Mouse (Mus musculus) midbrain, embryonic 11.5 days (tissue): Measurements from ENCODE around the gene Sypl2. TPM values are rescaled to one million over a fixed set of nuclear protein-coding genes. Genes with fewer than 3 reads are reported as not detected.
A peak's percentile ranks its signal among the peaks of the same experiment; 100 is the strongest.

Experiments
- ATAC-seq: fragments of 200-750 bp; cut with Nextera tagmentation; 2 replicates; pipeline ENCODE4 v1.8.0; 2017; ENCODE audit warnings: moderate TSS enrichment, moderate library complexity; ENCODE audit not compliant: low FRiP score
- DNase-seq: peaks from one replicate; pipeline ENCODE4 v3.0.0; 2015; ENCODE audit warnings: low spot score; ENCODE audit errors: missing footprints
- H3K27ac ChIP-seq: fragments of 300-500 bp; sonication (generic); 2 replicates; pipeline ENCODE4 v1.5.1; 2014; ENCODE audit warnings: low read depth, low read length
- H3K27me3 ChIP-seq: fragments of 300-500 bp; sonication (generic); 2 replicates; pipeline ENCODE4 v1.6.1; 2014; ENCODE audit warnings: mild to moderate bottlenecking, low read length, moderate library complexity, mixed read lengths; ENCODE audit not compliant: control insufficient read depth, insufficient read depth
- H3K36me3 ChIP-seq: fragments of 300-500 bp; sonication (generic); 2 replicates; pipeline ENCODE4 v1.6.1; 2014; ENCODE audit warnings: mild to moderate bottlenecking, low read length, moderate library complexity, mixed read lengths; ENCODE audit not compliant: control insufficient read depth, insufficient read depth
- H3K4me1 ChIP-seq: fragments of 300-500 bp; sonication (generic); 2 replicates; pipeline ENCODE4 v1.6.1; 2014; ENCODE audit warnings: low read length; ENCODE audit not compliant: control insufficient read depth, insufficient read depth
- H3K4me2 ChIP-seq: fragments of 300-500 bp; sonication (generic); 2 replicates; pipeline ENCODE4 v1.6.1; 2014; ENCODE audit warnings: mild to moderate bottlenecking, moderate library complexity
- H3K4me3 ChIP-seq: fragments of 300-500 bp; sonication (generic); 2 replicates; pipeline ENCODE4 v1.5.1; 2014; ENCODE audit warnings: low read depth, low read length
- H3K9ac ChIP-seq: fragments of 300-500 bp; sonication (generic); 2 replicates; pipeline ENCODE4 v1.6.1; 2014; ENCODE audit warnings: low read length
- H3K9me3 ChIP-seq: fragments of 300-500 bp; sonication (generic); 2 replicates; pipeline ENCODE4 v1.6.1; 2016; ENCODE audit warnings: low read length; ENCODE audit not compliant: control insufficient read depth
- WGBS: fragments of 180-500 bp; shearing (Covaris S2); extraction: QIAGEN DNeasy Blood & Tissue Kit; methylation state at CpG from one replicate; pipeline ENCODE4 v1.1.7; 2014; 5-methylcytosine and 5-hydroxymethylcytosine counted together
- polyA plus RNA-seq: library from polyadenylated mRNA; unstranded; fragments of >200 nt; fragmentation: Nextera tagmentation; extraction: Ambion mirVana; gene quantifications from 2 replicates; pipeline ENCODE4 v1.2.1, GENCODE M21; 2014

Gene Sypl2
- polyA plus RNA-seq, 1 experiment from 2014 or later = 0.93 TPM

- Histone ChIP-seq H3K9ac (no peak overlapping the region), H3K4me3 (no peak overlapping the region), H3K36me3 (no peaks in the 10 kb centered on the region), H3K9me3 (no peaks in the 10 kb centered on the region), H3K4me2 (no peak overlapping the region), H3K27ac (peak overlapping the region; percentile 32; the same call in 1 of the 2 replicates), H3K4me1 (peaks cover 21% of the 10 kb centered on the region), H3K27me3 (no peaks in the 10 kb centered on the region; the same call in 1 of the 2 replicates)
- peak; percentile 89 for DNase-seq
- peak; percentile 71 for ATAC-seq
- WGBS = 9% methylated on average over 10 of the region's 11 CpGs
These were observed 59.8 kb downstream of the Sypl2 start for GRCm38 (mm10) chr3:108166486-108167211.

GRCm38 (mm10) chr3:108165532-108166315, 60.7 kb downstream of the Sypl2 start:
- Histone ChIP-seq H3K9ac (peak overlapping the region; percentile 4), H3K27ac (peak overlapping the region; percentile 78), H3K4me3 (no peak overlapping the region), H3K27me3 (no peaks in the 10 kb centered on the region; the same call in 1 of the 2 replicates), H3K4me2 (no peak overlapping the region), H3K4me1 (peaks cover 21% of the 10 kb centered on the region), H3K36me3 (no peaks in the 10 kb centered on the region), H3K9me3 (no peaks in the 10 kb centered on the region)
- DNase-seq (no peak), ATAC-seq (peak; percentile 31; the same call in 1 of the 2 replicates)
- WGBS = 21% methylated on average over 10 of the region's 10 CpGs

GRCm38 (mm10) chr3:108164807-108165206, 61.6 kb downstream of the Sypl2 start:
- peak overlapping the region; percentile 13; the same call in 1 of the 2 replicates for H3K4me2 ChIP-seq
- H3K9ac ChIP-seq = 0 out of 2 replicates have a peak overlapping the region, but pooled peaks have one; percentile 6
- H3K4me3 ChIP-seq = no peak overlapping the region
- 30% methylated on average over 9 of the region's 9 CpGs for WGBS
- no peaks in the 10 kb centered on the region for H3K9me3 ChIP-seq
- DNase-seq (peak; percentile 99), ATAC-seq (peak; percentile 67)
- H3K27ac ChIP-seq = no peak overlapping the region
- no peaks in the 10 kb centered on the region for H3K36me3 ChIP-seq
- H3K4me1 ChIP-seq = peaks cover 21% of the 10 kb centered on the region
- no peaks in the 10 kb centered on the region; the same call in 1 of the 2 replicates for H3K27me3 ChIP-seq

- Histone ChIP-seq H3K27me3 (no peaks in the 10 kb centered on the region; the same call in 1 of the 2 replicates), H3K4me2 (no peak overlapping the region), H3K36me3 (no peaks in the 10 kb centered on the region), H3K4me3 (no peak overlapping the region), H3K4me1 (peaks cover 17% of the 10 kb centered on the region), H3K9ac (no peak overlapping the region), H3K27ac (no peak overlapping the region), H3K9me3 (no peaks in the 10 kb centered on the region)
- 71% methylated on average over 5 of the region's 5 CpGs for WGBS
- DNase-seq (no peak), ATAC-seq (no peak)
These were observed 62.4 kb downstream of the Sypl2 start for GRCm38 (mm10) chr3:108164091-108164490.

Other genes with a start within 250 kb of the Sypl2 start
- 14.1 and 15.7 TPM in 2 replicates for gene Gstm2, start 240.2 kb downstream of the Sypl2 start, polyA plus RNA-seq
- 30.5 and 33.8 TPM in 2 replicates for gene Gstm1, start 208.7 kb downstream of the Sypl2 start, polyA plus RNA-seq
- 15.2 and 15.8 TPM in 2 replicates for gene Gstm4, start 181.8 kb downstream of the Sypl2 start, polyA plus RNA-seq
- 31.2 and 37.0 TPM in 2 replicates for gene Ampd2, start 140.0 kb downstream of the Sypl2 start, polyA plus RNA-seq
- 0.30 and 0.90 TPM in 2 replicates for gene Gnat2, start 133.9 kb downstream of the Sypl2 start, polyA plus RNA-seq
- 217 and 240 TPM in 2 replicates for gene Gnai3, start 80.5 kb downstream of the Sypl2 start, polyA plus RNA-seq
- gene Gpr61, start 71.8 kb downstream of the Sypl2 start, polyA plus RNA-seq = 0.19 and 0.40 TPM in 2 replicates
- gene Amigo1, start 40.3 kb downstream of the Sypl2 start, polyA plus RNA-seq = 4.2 and 4.3 TPM in 2 replicates
- gene Cyb561d1, start 25.4 kb downstream of the Sypl2 start, polyA plus RNA-seq = 2.3 and 3.0 TPM in 2 replicates
- 16.9 and 18.3 TPM in 2 replicates for gene Atxn7l2, start 15.7 kb downstream of the Sypl2 start, polyA plus RNA-seq
- 274 and 295 TPM in 2 replicates for gene Psma5, start 30.3 kb upstream of the Sypl2 start, polyA plus RNA-seq
- 27.0 and 27.1 TPM in 2 replicates for gene Sort1, start 57.4 kb upstream of the Sypl2 start, polyA plus RNA-seq
- gene Mybphl, start 138.3 kb upstream of the Sypl2 start, polyA plus RNA-seq = 0.12 TPM in 1 of 2 replicates, not detected in the other
- 59.3 and 68.1 TPM in 2 replicates for gene Psrc1, start 157.2 kb upstream of the Sypl2 start, polyA plus RNA-seq
- 61.9 and 65.2 TPM in 2 replicates for gene Celsr2, start 188.9 kb upstream of the Sypl2 start, polyA plus RNA-seq
- 196 and 213 TPM in 2 replicates for gene Sars, start 218.6 kb upstream of the Sypl2 start, polyA plus RNA-seq